Mouse (Mus musculus): ENCODE data around the gene Xrcc2. TPM values are rescaled to one million over a fixed set of nuclear protein-coding genes. Genes with fewer than 3 reads are reported as not detected.

Xrcc2 gene
- polyA plus RNA-seq (2012; rRNA removed) = 4.7 and 5.5 TPM in 2 replicates

GRCm38 (mm10) chr5:25705567-25706349 lies at the start of gene Xrcc2:
Gene Xrcc2 (minus strand): TSS chr5:25705825.

Other genes starting within 250 kb of the Xrcc2 start
- 7.6 and 8.5 TPM in 2 replicates for gene Kmt2c, start 207.0 kb downstream of the Xrcc2 start, polyA plus RNA-seq (2012; rRNA removed)
- not detected in 2 replicates for gene Cct8l1, start 189.8 kb downstream of the Xrcc2 start, polyA plus RNA-seq (2012; rRNA removed)
- 0.25 and 0.30 TPM in 2 replicates for gene Actr3b, start 54.2 kb upstream of the Xrcc2 start, polyA plus RNA-seq (2012; rRNA removed)
- not detected in 2 replicates for gene Gm21663, start 236.6 kb upstream of the Xrcc2 start, polyA plus RNA-seq (2012; rRNA removed)
- not detected in 2 replicates for gene Gm21671, start 248.6 kb upstream of the Xrcc2 start, polyA plus RNA-seq (2012; rRNA removed)

All from liver, embryonic 14 days (tissue).